In the genomic region with DNA sequence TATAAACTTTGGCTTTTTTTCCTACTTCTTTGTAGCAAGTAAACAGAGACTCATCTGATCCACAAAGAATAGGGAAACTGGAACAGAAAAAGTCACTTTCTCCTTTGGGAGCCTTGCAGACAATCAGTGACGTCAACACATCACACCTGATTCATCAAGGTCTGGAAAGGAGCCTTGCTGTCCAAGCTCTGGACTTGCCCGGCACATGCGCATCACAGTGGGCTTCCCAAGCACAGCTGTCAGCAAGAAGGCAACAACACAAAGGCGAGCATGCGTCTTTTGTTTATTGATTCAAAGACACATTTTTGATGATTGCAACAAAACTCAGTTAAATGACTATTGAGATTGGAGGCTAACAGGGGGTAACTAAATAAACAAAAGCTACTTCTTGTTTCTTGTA, we compare ENCODE assay signal across 18 mouse cellular contexts. TPM values are rescaled to one million over a fixed set of nuclear protein-coding genes. Genes with fewer than 3 reads are reported as not detected.
DNase-seq lines count a peak whose midpoint lies in the region; ATAC-seq and TF ChIP-seq lines count a peak whose summit lies in the region.
"Had no signal": no experiment of that assay in that cellular context is flagged by ENCODE, and none has a peak within 500 bp of the region (broad histone marks: within the 10 kb centered on the region; RNA-seq: fewer than 3 reads in every experiment).

No protein-coding gene starts in this region.

- no peak overlapping the region for H3K4me2 ChIP-seq in hindbrain, embryonic 11.5 days (replicated peaks; ENCODE audit: low read depth, low read length)
- no peak overlapping the region for H3K4me2 ChIP-seq in hindbrain, embryonic 16.5 days (ENCODE audit: low read length)
- H3K4me2 ChIP-seq: embryonic facial prominence, embryonic 15.5 days; limb, embryonic 12.5 days; liver, embryonic 13.5 days; midbrain, embryonic 12.5 days; stomach, embryonic 15.5 days had no signal

- H3K9ac ChIP-seq in hindbrain, embryonic 11.5 days (ENCODE audit: low read depth, low read length): no peak overlapping the region
- H3K9ac ChIP-seq in ES-Bruce4 (ENCODE audit: low read depth, poor library complexity, severe bottlenecking): no peak overlapping the region
- H3K9ac ChIP-seq in hindbrain, embryonic 16.5 days (ENCODE audit: low read depth, low read length): no peak overlapping the region
- H3K9ac ChIP-seq: embryonic facial prominence, embryonic 15.5 days; limb, embryonic 12.5 days; liver, embryonic 13.5 days; midbrain, embryonic 12.5 days; stomach, embryonic 15.5 days had no signal

- DNase-seq in hindbrain, embryonic 11.5 days (ENCODE audit: low spot score): no peak
- DNase-seq in hindbrain, embryonic 10.5 days (ENCODE audit: low spot score): no peak
- peak; percentile 39 for DNase-seq in ZHBTc4 (ENCODE audit: low read depth, low spot score)
- DNase-seq in layer of hippocampus, adult 8-10 months (ENCODE audit: low spot score in 2 of 2): no peak
- DNase-seq: adrenal gland, adult 8-10 months; kidney, adult 2 months; kidney, postnatal 14 days; liver, embryonic 13.5 days; thymus, postnatal 25 days had no signal

- no peak for TF ChIP-seq CTCF in ES-Bruce4 (IDR thresholded peaks at IDR 0.05; ENCODE audit: low read depth, low read length)

- no peaks in the 10 kb centered on the region for H3K27me3 ChIP-seq in hindbrain, embryonic 11.5 days (ENCODE audit: control insufficient read depth, insufficient read depth, low read length)
- no peaks in the 10 kb centered on the region for H3K27me3 ChIP-seq in hindbrain, embryonic 10.5 days (ENCODE audit: insufficient read depth, poor library complexity, severe bottlenecking)
- no peaks in the 10 kb centered on the region for H3K27me3 ChIP-seq in ES-Bruce4 (ENCODE audit: control insufficient read depth, insufficient read depth, low read length, poor library complexity, severe bottlenecking)
- no peaks in the 10 kb centered on the region for H3K27me3 ChIP-seq in hindbrain, embryonic 16.5 days (replicated peaks; ENCODE audit: control insufficient read depth, insufficient read depth, low read length)
- H3K27me3 ChIP-seq: embryonic facial prominence, embryonic 15.5 days; limb, embryonic 12.5 days; midbrain, embryonic 12.5 days; stomach, embryonic 15.5 days had no signal

- peak; percentile 82 for TF ChIP-seq EP300 in ES-Bruce4 (IDR thresholded peaks at IDR 0.05; ENCODE audit: insufficient read depth, low read depth, low read length)

- H3K36me3 ChIP-seq in hindbrain, embryonic 11.5 days (ENCODE audit: control insufficient read depth, insufficient read depth, low read length): no peaks in the 10 kb centered on the region
- H3K36me3 ChIP-seq in hindbrain, embryonic 10.5 days: 0 out of 2 replicates have a peak, but pooled peaks cover 2% of the 10 kb centered on the region
- no peaks in the 10 kb centered on the region for H3K36me3 ChIP-seq in ES-Bruce4 (ENCODE audit: control insufficient read depth, insufficient read depth, low read length, poor library complexity, severe bottlenecking)
- H3K36me3 ChIP-seq in hindbrain, embryonic 16.5 days (ENCODE audit: control insufficient read depth, insufficient read depth, low read length): no peaks in the 10 kb centered on the region
- H3K36me3 ChIP-seq: limb, embryonic 12.5 days; liver, embryonic 13.5 days; midbrain, embryonic 12.5 days; stomach, embryonic 15.5 days had no signal

- ATAC-seq in hindbrain, embryonic 11.5 days (ENCODE audit: low FRiP score): peak; percentile 39; the same call in 1 of the 2 replicates
- peak; percentile 48 for ATAC-seq in hindbrain, embryonic 16.5 days
- no peak for ATAC-seq in granulocyte monocyte progenitor cell, adult 5-6 weeks (replicated peaks; ENCODE audit: poor library complexity, severe bottlenecking)

- H3K4me1 ChIP-seq in hindbrain, embryonic 11.5 days (replicated peaks; ENCODE audit: control insufficient read depth, insufficient read depth, low read length): no peaks in the 10 kb centered on the region
- peaks cover 28% of the 10 kb centered on the region for H3K4me1 ChIP-seq in hindbrain, embryonic 10.5 days (replicated peaks)
- no peaks in the 10 kb centered on the region for H3K4me1 ChIP-seq in ES-Bruce4 (ENCODE audit: control insufficient read depth, insufficient read depth, low read length)
- H3K4me1 ChIP-seq in hindbrain, embryonic 16.5 days (ENCODE audit: control insufficient read depth, insufficient read depth, low read depth, low read length): no peaks in the 10 kb centered on the region
- H3K4me1 ChIP-seq: stomach, embryonic 15.5 days had no signal

- 55% methylated on average over 5 of the region's 5 CpGs for WGBS in hindbrain, embryonic 11.5 days
- 51% methylated on average over 5 of the region's 5 CpGs for WGBS in hindbrain, embryonic 10.5 days
- 34% methylated on average over 5 of the region's 5 CpGs for WGBS in hindbrain, embryonic 16.5 days

- TF ChIP-seq POLR2A in ES-Bruce4 (IDR thresholded peaks at IDR 0.05; ENCODE audit: insufficient read depth, low read length): no peak

- H3K4me3 ChIP-seq in hindbrain, embryonic 11.5 days (ENCODE audit: low read depth, low read length): no peak overlapping the region
- no peak overlapping the region for H3K4me3 ChIP-seq in hindbrain, embryonic 10.5 days
- H3K4me3 ChIP-seq in ES-Bruce4 (ENCODE audit: low read depth, low read length): no peak overlapping the region
- no peak overlapping the region for H3K4me3 ChIP-seq in hindbrain, embryonic 16.5 days (ENCODE audit: low read length)
- H3K4me3 ChIP-seq: embryonic facial prominence, embryonic 15.5 days; limb, embryonic 12.5 days; liver, embryonic 13.5 days; midbrain, embryonic 12.5 days; stomach, embryonic 15.5 days had no signal

- no peak overlapping the region for H3K27ac ChIP-seq in hindbrain, embryonic 11.5 days (ENCODE audit: low read depth, low read length)
- H3K27ac ChIP-seq in hindbrain, embryonic 10.5 days: no peak overlapping the region
- H3K27ac ChIP-seq in ES-Bruce4 (ENCODE audit: insufficient read depth, low read length): no peak overlapping the region
- H3K27ac ChIP-seq in hindbrain, embryonic 16.5 days (ENCODE audit: low read depth, low read length): no peak overlapping the region
- H3K27ac ChIP-seq: embryonic facial prominence, embryonic 15.5 days; limb, embryonic 12.5 days; liver, embryonic 13.5 days; macrophage; midbrain, embryonic 12.5 days; stomach, embryonic 15.5 days had no signal

- no peaks in the 10 kb centered on the region for H3K9me3 ChIP-seq in hindbrain, embryonic 11.5 days (ENCODE audit: control insufficient read depth, low read length)
- H3K9me3 ChIP-seq in hindbrain, embryonic 10.5 days: no peaks in the 10 kb centered on the region
- peaks cover 13% of the 10 kb centered on the region for H3K9me3 ChIP-seq in ES-Bruce4 (replicated peaks; ENCODE audit: control insufficient read depth, insufficient read depth, low read length, poor library complexity, severe bottlenecking)
- H3K9me3 ChIP-seq in hindbrain, embryonic 16.5 days (ENCODE audit: control insufficient read depth, low read length): no peaks in the 10 kb centered on the region
- H3K9me3 ChIP-seq: embryonic facial prominence, embryonic 15.5 days; limb, embryonic 12.5 days; liver, embryonic 13.5 days; midbrain, embryonic 12.5 days; stomach, embryonic 15.5 days had no signal

RNA-seq across cellular contexts. Expression of a gene that starts 47.2 kb away (rescaled TPM):
- 33.7 and 35.7 TPM in 2 replicates for polyA plus RNA-seq in hindbrain, embryonic 11.5 days (2014; fragmentation: Nextera tagmentation; extraction: Ambion mirVana)
- polyA plus RNA-seq in hindbrain, embryonic 10.5 days (2016; fragmentation: Nextera tagmentation; extraction: Ambion mirVana): 14.3 and 19.0 TPM in 2 replicates
- polyA plus RNA-seq in ES-Bruce4 (2011; ENCODE audit: insufficient read depth, insufficient read length, low read depth, missing spikeins): 14.8 and 15.4 TPM in 2 replicates
- 44.3 and 47.3 TPM in 2 replicates for polyA plus RNA-seq in hindbrain, embryonic 16.5 days (2015; fragmentation: Nextera tagmentation; extraction: Ambion mirVana)
- total RNA-seq in layer of hippocampus, adult 8-10 months (2022): 100 to 1,000 TPM; 243 to 267 (median 257) TPM
- 0.21 and 0.60 TPM in 2 replicates for total RNA-seq in granulocyte monocyte progenitor cell, adult 5-6 weeks (2014; fragmentation: Nextera tagmentation)
- total RNA-seq in granulocyte monocyte progenitor cell, adult 5-6 weeks (2017): 0.39 and 0.46 TPM in 2 replicates
- total RNA-seq: MEL had no signal
